Mouse (Mus musculus) thymus, postnatal 0 days (tissue): ENCODE data around the gene Grk6. TPM values are rescaled to one million over a fixed set of nuclear protein-coding genes. Genes with fewer than 3 reads are reported as not detected.

Source experiments
- DNase-seq: peaks from one replicate; pipeline ENCODE4 v3.0.0-alpha.2; 2015; ENCODE audit warnings: low spot score
- polyA plus RNA-seq: library from polyadenylated mRNA; unstranded; fragments of >200 nt; fragmentation: Nextera tagmentation; extraction: Ambion mirVana; gene quantifications from 2 replicates; pipeline ENCODE4 v1.2.1, GENCODE M21; 2015

Gene Grk6
- polyA plus RNA-seq, 1 experiment from 2014 or later = 87.8 TPM

- no peak for DNase-seq
Observed at GRCm38 (mm10) chr13:55463399-55464026, 18.6 kb downstream of the Grk6 start.

GRCm38 (mm10) chr13:55464027-55464884 is 19.4 kb downstream of the Grk6 start, which contains the start of gene Prr7:
TSS of gene Prr7 (plus strand) at chr13:55464267.
- DNase-seq = peak; percentile 89

GRCm38 (mm10) chr13:55465184-55465583 is 20.3 kb downstream of the Grk6 start:
- DNase-seq = no peak

DNA sequence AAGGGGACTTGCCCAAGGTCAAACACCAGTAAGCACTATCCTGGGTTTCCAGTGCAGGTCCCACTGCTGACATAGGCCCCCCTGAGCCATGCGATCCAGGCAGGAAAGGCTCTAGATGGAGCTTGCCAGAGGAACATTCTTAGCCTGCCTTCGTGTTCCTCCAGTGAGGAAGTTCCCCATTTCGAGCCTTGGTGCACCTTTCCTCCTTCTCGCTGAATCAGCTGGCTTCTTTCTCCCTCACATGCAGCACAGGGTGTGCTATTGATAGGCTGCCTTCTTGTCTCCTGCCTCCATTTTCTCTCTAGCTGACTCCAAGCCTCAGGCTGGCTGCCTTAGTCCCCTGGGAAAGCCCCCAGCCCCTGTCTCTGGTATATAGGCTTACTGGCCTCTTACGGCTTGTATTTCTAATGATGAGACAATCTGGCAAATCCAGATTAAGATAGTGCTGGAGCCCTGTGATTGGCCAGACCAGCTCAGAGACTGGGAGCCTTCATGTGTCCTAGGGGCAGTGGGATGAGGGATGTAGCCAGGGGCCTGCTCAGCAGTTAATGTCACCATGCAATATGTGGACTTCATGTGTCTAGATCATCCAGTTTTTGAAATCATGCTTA is 21.1 kb downstream of the Grk6 start:
- DNase-seq = peak; percentile 21

DNA sequence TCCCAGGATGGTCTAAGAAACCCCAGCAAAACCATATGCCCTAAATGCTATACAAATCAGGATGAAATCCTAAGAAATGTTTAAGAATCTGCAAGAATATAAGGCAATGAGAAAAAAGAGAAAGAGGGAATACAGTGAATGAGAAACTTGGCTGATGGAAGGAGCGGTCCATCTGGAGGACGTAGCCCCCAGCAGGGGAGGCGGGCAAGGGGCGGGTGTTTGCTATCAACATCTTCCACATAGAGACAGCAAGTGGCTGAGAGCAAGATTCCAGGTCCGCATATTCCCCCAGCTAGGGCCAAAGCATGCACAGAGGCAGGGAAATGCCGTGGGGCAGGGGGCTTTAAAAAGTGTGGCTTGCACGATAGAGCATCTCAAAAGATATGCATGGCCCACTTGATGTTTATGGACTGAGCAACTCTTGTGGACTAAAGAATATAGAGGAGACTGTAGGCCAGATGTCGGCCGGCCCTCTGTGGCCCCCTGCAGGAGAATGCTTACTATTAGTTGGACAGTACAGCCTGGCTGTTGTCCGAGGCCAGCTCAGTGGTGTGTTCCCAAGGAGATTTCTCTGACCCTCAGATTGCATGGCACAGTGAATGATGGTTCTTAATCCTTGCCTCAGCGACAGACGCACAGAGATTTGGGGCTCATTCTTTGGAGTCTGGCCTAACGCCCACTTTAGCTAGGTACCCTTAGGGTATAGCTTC is 24.1 kb downstream of the Grk6 start:
- no peak for DNase-seq

- DNase-seq = no peak
Observed at GRCm38 (mm10) chr13:55470372-55470771, 25.5 kb downstream of the Grk6 start.

- DNase-seq = peak; percentile 85
Observed at GRCm38 (mm10) chr13:55471156-55471818, 26.4 kb downstream of the Grk6 start.

GRCm38 (mm10) chr13:55471819-55472131 is 26.9 kb downstream of the Grk6 start:
- DNase-seq = no peak

DNA sequence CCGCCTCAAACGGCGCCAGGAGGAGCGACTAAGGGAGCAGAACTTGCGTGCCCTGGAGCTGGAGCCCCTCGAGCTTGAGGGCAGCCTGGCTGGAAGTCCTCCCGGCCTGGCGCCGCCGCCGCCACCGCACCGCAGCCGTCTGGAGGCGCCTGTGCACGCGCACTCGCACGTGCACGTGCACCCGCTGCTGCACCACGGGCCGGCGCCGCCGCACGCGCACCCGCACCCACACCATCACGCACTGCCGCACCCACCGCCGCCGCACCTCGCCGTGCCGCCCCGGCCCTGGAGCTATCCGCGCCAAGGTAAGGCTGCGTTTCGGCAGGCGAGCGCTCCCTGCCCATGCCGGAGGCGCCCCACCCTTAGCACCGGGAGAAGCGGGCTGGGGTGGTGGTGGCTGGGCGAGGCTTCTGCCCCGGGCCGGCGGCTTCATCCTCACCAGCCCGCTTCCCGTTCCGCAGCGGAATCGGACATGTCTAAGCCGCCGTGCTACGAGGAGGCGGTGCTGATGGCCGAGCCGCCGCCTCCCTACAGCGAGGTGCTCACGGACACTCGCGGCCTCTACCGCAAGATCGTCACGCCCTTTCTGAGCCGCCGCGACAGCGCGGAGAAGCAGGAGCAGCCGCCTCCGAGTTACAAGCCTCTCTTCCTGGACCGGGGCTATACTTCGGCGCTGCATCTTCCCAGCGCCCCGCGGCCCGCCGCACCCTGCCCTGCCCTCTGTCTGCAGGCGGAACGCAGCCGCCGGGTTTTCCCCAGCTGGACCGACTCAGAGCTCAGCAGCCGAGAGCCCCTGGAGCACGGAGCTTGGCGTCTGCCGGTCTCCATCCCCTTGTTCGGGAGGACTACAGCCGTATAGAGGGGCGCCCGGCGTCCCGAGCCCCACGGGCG is 27.5 kb downstream of the Grk6 start:
- peak; percentile 46 for DNase-seq

- peak; percentile 49 for DNase-seq
Observed at GRCm38 (mm10) chr13:55473076-55473831, 28.4 kb downstream of the Grk6 start.

DNA sequence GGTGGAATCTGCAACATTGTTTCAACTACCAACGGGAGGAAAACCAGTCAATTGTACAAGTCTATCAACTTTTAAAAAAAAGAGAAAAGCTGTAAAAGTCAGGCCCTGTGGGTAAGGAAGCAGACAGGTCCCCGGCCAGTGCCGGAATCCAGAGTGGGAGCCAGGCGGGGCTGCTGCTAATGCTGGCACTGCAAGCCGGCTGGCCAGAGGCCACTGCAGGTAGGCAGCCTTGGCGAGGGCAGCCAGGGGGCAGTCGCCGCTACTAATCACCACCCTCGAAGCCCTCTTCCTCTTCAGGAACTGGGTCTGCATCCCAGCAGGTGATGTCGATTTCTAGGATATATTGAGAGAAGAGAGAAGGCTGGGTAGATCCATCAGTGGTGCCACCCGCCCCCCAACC is 29.1 kb downstream of the Grk6 start:
- DNase-seq = no peak

DNA sequence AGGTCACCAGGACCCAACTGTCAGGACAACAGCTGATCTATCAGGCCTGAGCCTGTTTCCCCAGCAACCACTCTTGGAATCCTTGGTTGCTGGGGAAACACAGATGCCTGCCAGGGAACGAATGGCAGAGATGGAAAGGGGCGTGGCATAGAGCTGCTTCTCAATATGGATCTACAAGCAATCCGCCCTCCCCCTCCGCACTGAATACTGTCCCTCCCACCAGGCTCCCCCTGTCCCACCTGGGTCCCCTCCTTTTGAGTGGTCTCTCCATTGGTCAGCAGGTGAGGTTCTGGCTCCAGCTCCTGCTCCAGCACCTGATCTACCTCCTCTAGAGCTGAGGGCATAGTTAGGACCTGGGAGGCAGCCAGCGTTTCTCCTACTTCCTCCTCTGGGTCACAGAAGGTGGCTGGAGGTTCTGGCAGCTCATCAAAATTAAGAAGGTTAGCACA is 29.8 kb downstream of the Grk6 start:
- DNase-seq = no peak

DNA sequence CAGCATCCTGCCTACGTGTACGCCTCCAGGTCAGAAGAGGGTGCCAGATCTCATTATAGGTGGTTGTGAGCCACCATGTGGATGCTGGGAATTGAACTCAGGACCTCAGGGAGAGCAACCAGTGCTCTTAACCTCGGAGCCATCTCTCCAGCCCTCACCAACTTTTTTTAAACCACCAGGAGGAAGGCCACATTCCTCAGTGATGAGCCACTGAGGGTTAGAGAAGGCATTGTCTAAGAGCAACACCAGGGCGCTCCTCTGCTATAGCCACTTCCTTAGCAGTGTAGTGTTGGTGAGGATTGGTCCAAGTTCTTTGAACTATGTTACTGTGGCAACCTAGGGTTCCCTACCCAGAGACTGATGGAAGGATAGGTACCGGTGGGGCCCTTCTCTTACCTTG is 30.9 kb downstream of the Grk6 start:
- no peak for DNase-seq

GRCm38 (mm10) chr13:55476256-55476655 is 31.4 kb downstream of the Grk6 start:
- no peak for DNase-seq

DNA sequence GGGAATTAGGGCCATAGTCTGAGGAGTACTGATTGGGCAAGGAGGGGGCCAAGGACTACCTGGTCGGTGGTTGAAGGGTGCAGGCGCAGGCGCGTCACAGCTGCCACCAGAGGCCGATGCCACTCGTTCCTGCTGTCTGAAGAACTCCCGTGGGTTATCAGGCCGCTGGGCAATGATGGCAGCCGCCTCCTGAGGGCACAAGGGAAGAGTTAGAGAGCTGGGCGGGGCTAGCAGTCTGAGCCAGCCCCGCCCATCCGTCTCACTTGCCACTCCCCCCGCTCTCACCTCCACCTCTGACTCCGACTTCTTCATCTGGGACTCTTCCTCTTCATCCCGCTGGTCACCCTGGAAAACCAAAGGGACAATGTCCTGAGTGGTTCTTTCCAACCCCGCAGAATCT is 32.6 kb downstream of the Grk6 start:
- no peak for DNase-seq

GRCm38 (mm10) chr13:55478036-55478435 is 33.2 kb downstream of the Grk6 start:
- peak; percentile 26 for DNase-seq

DNA sequence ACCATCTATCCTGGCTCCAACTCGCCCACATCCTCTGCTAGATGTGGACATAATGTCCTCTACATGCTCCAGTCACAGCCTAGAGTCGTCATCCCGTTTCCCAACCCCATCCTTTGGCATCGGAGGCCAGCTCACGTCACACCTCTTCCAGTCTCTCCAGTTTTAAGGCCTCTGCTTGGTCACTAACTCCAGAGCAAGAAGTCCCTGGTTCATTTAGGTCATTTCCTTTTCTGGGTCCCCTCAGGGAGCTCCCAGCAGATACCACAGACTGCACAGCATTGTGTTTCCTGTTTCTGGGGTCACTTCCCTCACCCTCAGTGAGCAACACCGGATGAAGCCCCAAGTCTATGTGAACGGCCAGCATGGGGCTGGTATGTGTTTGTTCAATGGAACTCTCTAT is 34.1 kb downstream of the Grk6 start:
- peak; percentile 46 for DNase-seq

DNA sequence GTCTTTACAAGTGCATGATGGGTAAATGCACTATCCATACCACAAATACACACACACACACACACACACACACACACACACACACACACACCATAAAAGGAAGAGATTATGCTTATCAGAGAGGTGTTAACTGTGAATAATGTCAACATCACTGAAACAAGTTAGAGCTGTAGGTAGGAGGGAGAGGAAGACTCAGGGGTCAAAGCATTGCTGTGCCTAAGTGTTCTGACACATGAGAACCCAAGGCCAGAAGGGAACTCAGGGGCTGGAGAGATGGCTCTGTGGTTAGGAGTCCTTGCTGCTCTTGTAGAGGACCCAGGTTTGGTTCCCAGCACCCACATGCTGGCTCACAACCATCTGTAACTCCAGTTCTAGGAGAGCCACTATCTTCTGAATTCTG is 35.1 kb downstream of the Grk6 start:
- no peak for DNase-seq

GRCm38 (mm10) chr13:55482542-55482941 is 37.7 kb downstream of the Grk6 start:
- DNase-seq = no peak
